Mouse (Mus musculus) brain, embryonic 14.5 days (tissue): Measurements from ENCODE around the gene Nxph1. TPM values are rescaled to one million over a fixed set of nuclear protein-coding genes. Genes with fewer than 3 reads are reported as not detected.

ENCODE experiments used
- DNase-seq: peaks from one replicate; pipeline ENCODE4 v3.0.0-alpha.2; 2011; ENCODE audit warnings: low read depth
- CTCF ChIP-seq: fragments of 200-500 bp; IDR thresholded peaks from 2 replicates; pipeline ENCODE4 v1.5.1; 2012; ENCODE audit warnings: inconsistent platforms, mild to moderate bottlenecking, moderate library complexity, borderline replicate concordance; ENCODE audit not compliant: insufficient read depth, insufficient read length; ENCODE audit errors: extremely low read depth
- POLR2A ChIP-seq: fragments of 200-500 bp; IDR thresholded peaks from 2 replicates; pipeline ENCODE4 v1.6.1; 2012; ENCODE audit warnings: mild to moderate bottlenecking, inconsistent platforms, borderline replicate concordance; ENCODE audit not compliant: poor library complexity, insufficient read depth, insufficient read length, severe bottlenecking; ENCODE audit errors: extremely low read depth
- polyA plus RNA-seq: library from polyadenylated mRNA; depleted of rRNA; stranded (reverse); fragments of >200 nt; gene quantifications from 2 replicates; pipeline ENCODE4 v1.2.3, GENCODE M21; 2012

Nxph1 gene
- polyA plus RNA-seq, 1 experiment = 42.6 TPM

DNA sequence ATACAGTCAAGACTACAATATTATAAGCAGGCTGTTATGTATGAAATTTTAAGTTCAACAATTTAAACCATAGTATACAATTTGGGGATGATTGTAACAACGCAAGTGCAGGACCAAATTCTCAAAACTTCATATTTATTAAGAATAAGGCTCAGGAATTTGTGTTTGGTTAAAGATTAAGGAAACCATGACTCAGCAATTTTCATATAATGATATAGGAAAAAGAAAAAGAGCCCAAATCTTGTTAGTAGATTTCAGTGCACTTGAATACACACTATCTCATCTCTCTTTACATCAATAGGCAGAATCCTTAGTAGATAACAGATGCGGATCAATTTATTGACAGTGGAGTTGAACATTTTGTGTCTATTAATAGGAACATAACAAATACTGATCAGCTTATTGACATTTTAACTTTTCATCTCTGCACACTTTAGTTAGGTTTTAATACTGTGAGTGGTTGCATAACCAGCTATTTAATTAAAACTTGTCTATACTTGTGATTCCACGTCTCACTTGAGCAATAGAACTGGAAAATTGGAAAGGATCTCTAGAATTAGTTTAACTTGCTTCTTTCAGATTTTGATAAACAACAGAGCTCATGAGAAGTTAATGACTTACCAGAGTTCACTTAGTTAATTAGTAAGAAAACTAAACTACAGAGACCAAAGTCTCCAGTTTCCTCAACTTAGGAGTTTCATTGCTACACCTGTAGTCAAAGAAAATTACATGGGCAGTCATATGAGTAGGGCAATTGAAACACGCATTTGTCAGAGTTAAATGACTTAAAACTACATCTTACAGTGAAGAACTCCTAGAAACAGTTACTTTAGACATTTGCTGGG, 113.3 kb downstream of the Nxph1 start:
- no peak for DNase-seq
- TF ChIP-seq CTCF (no peak), POLR2A (no peak)

DNA sequence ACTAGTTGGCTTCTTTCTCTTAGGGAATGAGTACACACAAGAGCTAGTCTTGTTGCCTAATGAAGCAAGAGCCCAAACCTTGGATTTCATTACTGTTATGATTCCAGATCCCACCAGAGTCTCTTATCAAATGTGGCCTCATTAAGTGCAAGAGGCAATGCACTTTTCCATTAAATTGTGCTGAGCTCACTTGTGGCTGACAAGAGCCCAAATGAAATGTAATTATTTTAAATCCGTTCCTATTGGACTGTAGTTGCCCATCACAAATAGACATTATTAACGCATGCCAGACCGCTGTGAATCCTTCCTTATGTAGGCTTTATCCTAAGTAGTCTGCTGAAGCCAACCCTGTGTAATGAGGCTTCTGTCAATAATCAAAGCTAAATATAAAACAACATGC, 118.2 kb downstream of the Nxph1 start:
- TF ChIP-seq POLR2A (no peak), CTCF (no peak)
- DNase-seq = peak; percentile 80

DNA sequence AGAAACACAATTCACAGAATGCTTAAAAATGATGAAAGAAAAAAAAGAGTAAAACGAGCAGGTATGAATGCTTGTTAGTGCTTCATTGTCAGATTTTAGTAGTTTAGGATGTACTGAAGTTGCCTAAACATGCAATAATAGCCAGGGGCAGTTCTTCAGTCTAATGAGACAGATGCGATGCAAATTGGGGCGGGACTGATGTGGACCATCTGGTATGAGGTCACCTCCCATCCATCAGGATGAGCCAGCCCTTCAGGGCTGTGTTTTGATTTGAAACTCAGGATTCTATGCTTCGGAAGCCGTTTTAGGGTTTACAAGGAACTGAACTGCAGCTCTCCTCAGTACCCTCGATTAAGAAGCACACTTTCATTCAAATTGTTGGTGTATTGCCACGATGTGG, 121.7 kb downstream of the Nxph1 start:
- TF ChIP-seq POLR2A (no peak), CTCF (no peak)
- no peak for DNase-seq

DNA sequence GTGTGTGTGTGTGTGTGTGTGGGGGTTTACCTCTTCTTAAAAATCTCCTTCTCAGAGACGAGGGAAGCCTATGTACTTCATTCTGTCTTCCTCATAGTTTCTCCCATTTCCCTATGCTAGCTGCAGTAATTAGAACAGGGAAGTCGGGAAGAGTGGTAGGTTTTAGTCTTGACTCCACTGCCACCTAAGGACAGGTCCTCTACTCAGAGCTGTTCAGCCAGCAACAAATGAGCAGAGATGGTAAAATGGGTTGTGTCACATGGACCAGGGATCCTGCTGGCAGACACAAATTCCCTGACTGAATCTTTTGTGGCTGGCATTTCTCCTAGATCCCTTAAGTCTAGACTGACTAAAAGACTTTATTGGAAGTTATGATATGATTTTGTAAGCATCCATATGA, 128.2 kb downstream of the Nxph1 start:
- no peak for TF ChIP-seq POLR2A
- TF ChIP-seq CTCF = no peak

DNA sequence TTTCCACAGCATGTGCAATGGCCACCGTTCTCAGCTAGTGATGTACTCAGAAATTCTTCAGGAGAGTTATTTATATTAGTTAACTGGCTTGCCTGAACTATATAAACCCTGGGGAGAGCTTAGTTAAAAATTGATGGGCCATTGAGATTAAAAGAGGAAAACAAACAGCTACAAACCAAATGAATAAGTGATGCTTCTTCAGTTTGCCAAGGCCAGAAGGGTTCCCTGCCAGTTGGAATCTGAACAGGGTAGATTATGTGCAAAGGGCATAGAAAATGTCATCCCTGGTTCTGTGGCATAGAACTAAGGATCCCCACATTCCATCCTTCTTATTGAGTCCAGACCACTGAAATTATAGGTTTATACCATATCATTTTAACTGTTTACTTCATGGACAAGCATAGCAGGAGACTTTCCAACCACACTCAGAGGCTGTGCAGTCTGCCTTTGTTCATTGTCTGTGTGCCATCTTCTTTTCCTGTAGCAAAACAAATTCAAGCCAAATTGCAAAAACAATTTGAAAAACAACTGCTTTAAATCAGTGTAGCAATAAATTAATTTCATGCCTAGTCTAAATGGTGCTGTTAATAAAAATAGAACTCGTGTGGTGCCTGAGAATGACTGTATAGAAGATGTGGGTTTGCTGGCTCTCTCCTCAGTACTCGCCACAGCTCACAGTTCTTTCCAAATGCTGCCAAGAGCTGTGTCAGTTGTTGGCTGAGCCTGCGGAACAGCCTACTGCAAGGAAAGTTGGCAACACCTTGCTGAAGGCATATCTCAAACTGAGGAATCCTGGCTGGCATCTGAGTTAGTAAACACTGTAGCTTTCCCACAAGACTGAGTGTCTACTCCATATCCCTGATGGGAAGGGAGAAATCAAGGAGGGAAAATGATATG, 129.8 kb downstream of the Nxph1 start:
- DNase-seq = peak; percentile 91
- no peak for TF ChIP-seq POLR2A
- no peak for TF ChIP-seq CTCF

More for the DNA sequence above, 128.2 kb downstream of the Nxph1 start:
- no peak for DNase-seq

DNA sequence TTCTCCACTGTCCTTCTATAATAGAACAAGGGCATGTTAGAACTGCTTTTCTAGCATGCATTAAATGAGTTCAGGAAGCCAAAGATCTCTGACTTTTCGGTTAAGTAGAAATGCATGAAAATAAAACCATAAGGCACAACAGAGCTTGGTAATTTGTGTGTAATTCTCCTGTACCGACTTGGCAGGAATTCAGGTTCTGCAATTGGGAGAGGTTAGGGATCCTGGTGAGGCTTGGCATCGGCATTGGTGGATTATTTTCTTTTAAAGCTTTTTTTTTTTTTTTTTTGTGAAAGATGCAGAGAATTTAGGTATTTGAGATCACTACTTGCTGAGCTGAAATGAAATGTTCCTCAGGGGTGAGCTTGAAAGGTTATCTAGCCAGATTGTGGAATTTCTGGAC, 135.6 kb downstream of the Nxph1 start:
- no peak for TF ChIP-seq CTCF
- peak; percentile 25 for DNase-seq

DNA sequence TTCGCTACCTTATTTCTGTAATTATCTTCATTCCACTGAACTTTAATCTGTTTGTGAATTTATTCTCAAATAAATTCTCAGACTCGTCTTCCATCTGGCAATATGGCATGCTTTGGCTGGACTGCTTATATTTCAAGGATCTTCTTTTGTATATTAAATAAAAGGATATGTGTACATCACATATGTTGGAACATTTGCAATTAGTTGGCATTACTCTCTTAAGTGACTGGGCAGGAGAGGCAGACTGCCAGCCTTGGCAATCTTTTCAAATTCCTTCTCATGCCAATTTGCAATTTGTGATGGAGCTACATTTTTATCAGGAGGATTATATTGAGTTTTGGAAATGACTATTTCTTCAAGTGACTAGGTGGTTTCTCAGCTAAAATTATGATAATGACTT, 149.1 kb downstream of the Nxph1 start:
- TF ChIP-seq CTCF (no peak), POLR2A (no peak)
- DNase-seq = peak; percentile 76

DNA sequence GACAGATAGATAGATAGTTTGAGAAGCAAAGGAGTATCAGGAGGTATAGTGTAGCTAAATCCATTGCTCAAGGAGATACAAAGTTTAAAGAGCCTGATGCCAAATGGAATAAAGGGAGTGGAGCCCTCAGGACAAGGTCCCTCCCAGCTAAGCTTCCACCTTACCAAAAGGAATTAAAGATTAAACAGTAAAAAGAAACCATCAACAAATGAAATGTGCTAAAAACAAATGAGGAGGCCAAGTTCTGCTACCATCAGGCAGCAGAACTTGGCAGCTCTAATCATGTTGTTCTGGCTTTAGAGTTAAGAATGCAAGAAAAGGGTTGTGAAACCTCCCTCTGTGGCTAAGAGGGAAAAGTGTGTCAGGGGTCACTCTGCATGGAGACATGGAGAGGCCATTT, 159.1 kb downstream of the Nxph1 start:
- no peak for DNase-seq

DNA sequence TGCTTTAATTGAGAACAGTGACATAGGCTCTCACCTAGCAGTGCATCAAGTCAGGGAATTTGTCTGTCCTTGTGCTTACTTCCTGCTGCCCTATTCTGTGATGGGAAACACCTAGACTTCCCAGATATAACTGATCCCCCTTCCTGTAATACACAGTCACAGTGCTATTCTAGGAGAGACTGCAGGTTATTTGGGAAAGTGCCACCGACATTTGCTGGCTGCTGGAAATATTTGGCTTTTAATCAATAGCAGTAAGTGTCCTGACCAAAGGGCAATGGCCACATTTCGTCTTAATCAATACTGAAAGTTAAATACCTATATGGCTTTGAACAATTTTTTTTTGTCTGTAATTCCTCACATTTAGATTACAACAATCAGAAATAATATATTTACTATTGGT, 170.9 kb downstream of the Nxph1 start:
- DNase-seq = no peak
- TF ChIP-seq POLR2A = no peak
- no peak for TF ChIP-seq CTCF

More for the DNA sequence above, 159.1 kb downstream of the Nxph1 start:
- no peak for TF ChIP-seq CTCF

DNA sequence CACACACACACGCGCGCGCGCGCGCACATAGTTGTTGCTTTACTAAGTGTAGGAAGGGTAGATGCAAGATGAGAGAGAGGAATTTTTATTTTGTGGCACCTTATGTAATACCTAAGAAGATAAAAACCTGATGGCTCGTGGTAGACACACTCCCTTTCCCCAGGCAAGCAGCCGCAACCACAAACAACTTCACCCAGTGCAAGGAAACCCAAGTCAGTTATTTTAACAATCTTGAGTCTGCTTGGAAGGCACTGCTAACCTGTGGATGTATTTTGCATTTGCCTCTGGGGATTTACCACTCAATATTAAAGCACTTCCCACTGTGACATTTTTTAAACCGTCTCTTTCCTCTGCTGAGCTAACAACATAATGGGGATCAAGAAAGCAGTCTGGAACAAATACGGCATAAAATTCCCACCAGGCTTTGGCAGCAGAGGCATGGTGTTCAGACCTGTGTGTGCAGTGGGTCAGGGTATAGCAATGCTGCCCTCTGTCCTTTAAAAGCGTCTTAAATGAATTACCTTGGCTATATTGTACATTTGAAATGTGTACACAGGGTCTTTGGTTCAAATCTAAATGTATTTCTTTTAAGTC, 176.2 kb downstream of the Nxph1 start:
- DNase-seq = peak; percentile 63
- TF ChIP-seq CTCF = no peak
- TF ChIP-seq POLR2A = no peak

DNA sequence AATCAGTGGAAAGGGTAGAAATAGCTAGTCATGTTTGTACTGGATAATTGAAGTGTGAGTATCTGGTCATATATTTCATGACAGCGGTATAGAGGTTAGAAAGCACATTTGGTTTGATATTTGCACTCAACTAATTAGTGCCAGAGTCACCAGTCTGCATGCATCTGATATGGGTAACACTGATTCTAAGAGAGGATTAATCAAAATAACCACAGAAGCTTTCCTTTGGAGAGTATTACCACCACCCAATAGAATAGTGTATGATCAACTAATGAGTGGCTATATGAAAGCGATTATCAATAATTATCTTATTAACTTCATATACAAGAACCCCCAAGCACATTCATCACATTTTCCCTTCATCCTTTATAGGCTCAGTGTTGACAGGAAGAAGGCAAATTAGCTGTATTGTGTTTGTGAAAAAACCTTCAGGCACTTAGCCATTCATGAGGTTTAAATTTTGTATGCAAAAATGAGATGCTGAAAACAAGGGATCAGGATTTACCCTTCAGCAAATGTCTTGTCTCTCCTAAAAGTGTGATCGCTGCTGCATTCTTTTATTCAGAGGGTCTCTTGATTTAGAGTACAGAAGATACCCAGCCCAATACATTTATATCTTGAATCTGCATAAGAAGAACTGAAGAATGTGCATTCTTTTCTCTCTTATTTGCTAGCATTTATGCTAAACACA, 185.5 kb downstream of the Nxph1 start:
- TF ChIP-seq POLR2A (no peak), CTCF (no peak)
- DNase-seq = peak; percentile 61
